Mouse (Mus musculus) left cerebral cortex, adult 18-20 months (tissue): Measurements from ENCODE around the gene Rit1. TPM values are rescaled to one million over a fixed set of nuclear protein-coding genes. Genes with fewer than 3 reads are reported as not detected.

Experiments used
- total RNA-seq, 2 experiments: library from RNA; stranded (reverse); gene quantifications; 2 replicates each; pipeline ENCODE4 v1.2.3; 2021

Rit1 gene
- total RNA-seq, 2 experiments from 2014 or later = 41.4 to 42.9 TPM

Other genes starting within 250 kb of the Rit1 start
- gene Lmna, start 206.9 kb upstream of the Rit1 start, total RNA-seq = 10 to 100 TPM; 61.3 to 67.9 TPM
- gene Mex3a, start 184.4 kb upstream of the Rit1 start, total RNA-seq = 1 to 10 TPM; 2.7 to 3.1 TPM
- not detected for gene Rab25, start 168.5 kb upstream of the Rit1 start, total RNA-seq
- gene Lamtor2, start 163.8 kb upstream of the Rit1 start, total RNA-seq = 100 to 1,000 TPM; 104 to 115 TPM
- gene Ubqln4, start 163.1 kb upstream of the Rit1 start, total RNA-seq = 100 to 1,000 TPM; 143 to 147 TPM
- 10 to 100 TPM; 87.6 to 89.5 TPM for gene Ssr2, start 141.0 kb upstream of the Rit1 start, total RNA-seq
- 100 to 1,000 TPM; 219 to 239 TPM for gene Arhgef2, start 110.9 kb upstream of the Rit1 start, total RNA-seq
- gene Rxfp4, start 63.7 kb upstream of the Rit1 start, total RNA-seq = not detected
- 10 to 100 TPM; 56.8 to 57.8 TPM for gene Khdc4, start 31.0 kb upstream of the Rit1 start, total RNA-seq
- gene Syt11, start 58.3 kb downstream of the Rit1 start, total RNA-seq = 100 to 1,000 TPM; 511 to 528 TPM
- 10 to 100 TPM; 44.1 to 46.0 TPM for gene Gon4l, start 118.4 kb downstream of the Rit1 start, total RNA-seq
- gene Msto1, start 197.2 kb downstream of the Rit1 start, total RNA-seq = 10 to 100 TPM; 20.6 to 22.5 TPM
- gene Ash1l, start 233.8 kb downstream of the Rit1 start, total RNA-seq = 10 to 100 TPM; 90.9 to 92.2 TPM
- gene Dap3, start 234.3 kb downstream of the Rit1 start, total RNA-seq = 100 to 1,000 TPM in 1 of 2 experiments, 10 to 100 TPM in 1; 98.4 to 105 TPM